Mouse (Mus musculus): ENCODE data around the gene Rusc1.
"Not testable (repeated sequence)": the region's sequence is repeated elsewhere in the genome, so short reads cannot be mapped to it uniquely, and the experiment has no call there.

Gene Rusc1

DNA sequence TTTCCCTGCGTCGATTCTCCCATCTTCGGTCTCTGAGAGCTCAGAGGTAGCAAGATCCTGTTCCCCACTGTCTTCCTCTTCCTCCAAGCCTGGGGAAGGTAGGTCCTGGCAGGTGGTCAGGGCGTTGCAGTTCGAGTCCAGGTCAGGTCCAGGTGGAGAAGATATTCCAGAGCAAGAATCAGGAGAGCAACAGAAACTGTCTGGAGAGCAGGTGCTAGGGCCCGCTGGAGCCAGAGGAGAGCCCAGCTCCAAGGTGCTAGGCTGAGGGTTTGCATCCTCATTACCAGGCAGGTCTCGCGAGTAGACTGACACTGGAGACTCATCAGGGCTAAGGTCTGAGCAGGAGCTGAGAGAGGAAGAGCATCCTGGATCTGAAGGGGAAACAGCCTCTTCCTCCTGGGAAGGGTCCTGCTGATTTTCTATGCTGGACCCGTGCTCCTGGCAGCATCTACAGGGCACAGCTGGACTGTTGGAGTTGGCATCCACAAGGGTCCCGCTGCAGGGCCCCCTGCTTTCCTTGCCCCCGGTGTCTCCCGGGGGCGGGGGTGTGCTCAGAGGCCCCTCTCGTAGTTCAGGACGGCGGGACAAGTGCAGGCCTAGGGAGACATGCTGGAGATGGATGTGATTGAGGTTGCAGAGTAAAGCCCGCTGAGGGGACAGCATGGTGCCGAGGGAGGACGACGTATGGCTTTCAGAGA, 1.2 kb downstream of the Rusc1 start:
- peak; percentile 11 for DNase-seq

DNA sequence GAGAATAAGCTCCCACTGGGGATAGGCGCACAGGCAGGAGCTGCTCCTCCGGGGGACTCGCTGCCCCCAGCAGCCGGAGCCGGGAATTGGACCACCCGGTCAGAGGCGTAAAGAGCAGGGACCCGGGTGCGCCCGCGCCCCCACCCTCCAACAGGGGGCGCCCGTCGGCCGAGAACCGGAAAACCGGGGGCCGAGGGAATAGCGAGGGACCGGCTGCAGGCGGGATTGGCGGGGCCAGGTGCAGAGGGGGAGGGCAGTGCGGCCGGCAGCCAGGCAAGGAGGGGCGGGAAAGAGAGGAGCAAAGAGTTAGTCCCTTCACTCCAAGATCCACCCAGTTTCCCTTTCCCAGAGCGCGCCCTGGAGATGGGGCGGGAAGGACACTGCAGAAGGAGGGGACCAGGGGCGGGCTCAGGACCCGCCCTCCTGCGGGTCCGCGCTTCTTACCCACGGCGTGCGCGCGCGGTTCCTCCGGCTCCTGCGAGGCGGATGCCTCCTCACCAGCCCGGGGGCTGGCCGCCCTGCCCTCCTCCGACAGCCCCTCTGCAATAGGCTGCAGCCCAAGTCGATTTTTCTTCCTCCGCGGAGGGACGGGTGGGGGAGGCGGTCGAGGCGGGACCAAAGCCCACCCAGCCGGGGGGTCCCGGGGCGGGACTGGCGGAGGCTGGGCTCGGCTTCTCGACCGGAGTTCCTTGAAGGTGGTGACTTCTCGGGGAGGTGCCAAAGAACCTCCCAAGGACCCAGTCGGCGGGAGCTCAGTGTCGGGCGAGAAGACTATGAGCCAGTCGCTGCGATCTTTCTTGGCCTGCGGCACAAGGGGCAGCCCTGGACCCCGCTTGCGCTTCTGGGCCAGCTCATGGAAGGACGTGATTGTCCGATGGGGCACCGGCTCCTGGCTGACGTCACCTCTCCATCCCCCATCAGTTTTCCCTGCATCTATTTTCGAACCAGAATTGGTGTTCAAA, 2.1 kb downstream of the Rusc1 start:
- DNase-seq, result peak; percentile 89

- peak; percentile 87 for DNase-seq
These were observed 3.1 kb downstream of the Rusc1 start for GRCm38 (mm10) chr3:89089882-89090591.

DNA sequence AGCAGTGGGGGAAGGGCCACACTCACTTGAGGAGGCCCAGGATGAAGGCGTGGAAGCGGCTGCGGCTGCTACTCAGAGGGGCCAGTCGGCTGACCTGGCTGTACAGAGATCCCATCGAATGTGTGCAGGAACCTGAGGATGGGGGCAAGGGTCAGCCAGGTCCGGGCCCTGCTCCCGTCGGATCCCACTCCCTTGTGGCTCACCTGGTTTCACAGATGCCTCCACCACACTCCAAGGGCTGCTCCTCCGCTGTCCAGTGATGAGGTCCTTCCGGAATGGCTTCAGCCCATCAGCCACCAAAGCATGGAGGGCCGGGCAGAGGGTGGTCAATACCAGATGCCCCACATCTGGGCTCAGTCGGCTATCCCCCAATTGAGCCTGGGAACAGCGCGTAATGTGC, 4.1 kb downstream of the Rusc1 start:
- no peak for DNase-seq

DNA sequence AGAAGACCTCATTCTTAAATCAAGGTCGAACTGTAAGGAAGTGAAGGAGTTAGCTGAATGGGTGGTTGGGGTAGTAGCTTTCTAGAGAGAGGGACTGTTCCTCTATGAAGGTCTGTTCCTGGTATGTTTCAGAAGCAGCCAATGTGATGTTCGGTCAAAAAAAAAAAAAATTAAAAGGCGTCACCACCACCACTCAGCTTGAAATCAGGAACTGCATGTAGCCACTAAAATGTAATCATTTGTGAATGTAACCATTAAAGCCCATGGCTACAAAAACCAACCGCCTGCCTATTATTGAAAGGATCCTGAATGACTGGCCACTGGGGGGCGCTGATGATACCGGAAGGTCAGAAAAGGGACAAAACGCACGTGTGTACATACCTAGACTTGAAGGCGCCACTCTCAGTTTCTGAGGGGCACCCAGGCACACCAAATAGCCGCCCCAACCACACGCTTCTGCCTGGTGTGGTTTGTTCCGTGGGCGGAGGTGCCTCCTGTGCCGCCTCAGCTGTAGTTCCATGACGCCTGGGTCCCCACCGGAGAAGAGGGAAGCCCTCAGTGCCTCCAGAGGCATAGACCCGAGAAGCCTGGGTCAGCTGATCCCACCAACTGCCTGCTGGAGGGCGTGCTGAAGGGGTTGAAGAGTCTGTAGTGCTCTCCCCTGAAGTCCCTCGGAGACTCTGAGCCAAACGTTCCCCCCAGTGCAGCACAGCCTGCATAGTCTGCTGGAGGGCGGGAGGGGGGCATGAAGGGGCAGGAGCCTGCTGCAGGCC, 5.6 kb downstream of the Rusc1 start:
- DNase-seq, result peak; percentile 87

DNA sequence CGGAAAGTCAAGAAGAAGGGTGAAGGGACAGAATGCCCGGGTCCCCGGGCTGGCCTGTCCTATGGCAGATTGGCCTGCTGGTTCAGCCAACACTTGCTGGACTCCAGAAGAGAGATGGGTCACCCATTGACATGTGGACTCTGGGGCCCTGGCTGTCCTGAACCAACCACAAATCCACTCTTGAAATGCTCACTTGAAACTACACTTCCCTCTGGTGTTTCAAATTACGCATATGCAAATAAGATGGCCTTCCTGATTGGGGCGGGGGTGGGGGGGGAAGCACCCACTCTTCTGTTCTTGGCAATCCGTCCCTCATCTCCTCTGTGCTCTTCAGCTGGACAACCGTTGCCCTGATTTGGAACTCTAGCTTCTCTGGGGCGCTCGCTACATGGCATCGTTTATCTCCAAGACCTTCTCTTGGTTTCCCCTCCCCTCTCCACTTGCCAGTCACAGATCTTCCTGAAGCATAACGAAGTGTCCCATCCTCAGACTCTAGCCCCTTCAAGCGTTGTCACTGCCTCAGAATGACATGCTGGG, 8.4 kb downstream of the Rusc1 start:
- DNase-seq, result no peak

DNA sequence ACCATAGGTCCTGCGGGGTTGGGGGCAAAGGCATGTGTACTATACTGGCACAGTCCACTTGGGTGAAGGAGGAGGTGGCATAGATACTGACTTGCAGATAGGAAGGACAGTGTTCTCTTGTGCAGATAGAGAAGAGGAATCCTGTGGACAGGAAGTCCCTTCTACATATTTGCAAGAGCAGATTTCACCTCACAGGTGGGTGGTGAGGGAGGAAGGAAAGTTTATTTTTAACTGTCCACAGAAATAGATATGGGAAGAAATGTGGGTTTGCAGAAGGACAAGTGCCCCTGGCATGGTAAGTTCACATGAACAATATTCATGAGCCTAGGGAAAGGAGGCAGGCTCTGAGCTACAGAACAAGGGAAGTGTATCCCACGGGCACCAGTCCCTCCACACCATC, 9.0 kb downstream of the Rusc1 start:
- no peak for DNase-seq

DNA sequence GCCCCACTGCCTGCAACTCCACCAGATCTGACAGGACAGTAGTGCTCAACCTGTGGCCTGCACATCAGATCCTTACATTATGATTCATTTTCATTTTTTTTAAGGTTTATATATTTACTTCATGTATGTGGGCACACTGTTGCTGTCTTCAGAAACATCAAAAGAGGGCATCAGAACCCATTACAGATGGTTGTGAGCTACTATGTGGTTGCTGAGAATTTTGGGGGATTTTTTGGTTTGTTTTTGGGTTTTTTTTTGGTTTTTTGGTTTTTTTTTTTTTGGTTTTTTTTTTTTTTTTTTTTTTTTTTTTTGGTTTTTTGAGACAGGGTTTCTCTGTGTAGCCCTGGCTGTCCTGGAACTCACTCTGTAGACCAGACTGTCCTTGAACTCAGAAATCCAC, 10.8 kb downstream of the Rusc1 start:
- DNase-seq, result not testable (repeated sequence)

DNA sequence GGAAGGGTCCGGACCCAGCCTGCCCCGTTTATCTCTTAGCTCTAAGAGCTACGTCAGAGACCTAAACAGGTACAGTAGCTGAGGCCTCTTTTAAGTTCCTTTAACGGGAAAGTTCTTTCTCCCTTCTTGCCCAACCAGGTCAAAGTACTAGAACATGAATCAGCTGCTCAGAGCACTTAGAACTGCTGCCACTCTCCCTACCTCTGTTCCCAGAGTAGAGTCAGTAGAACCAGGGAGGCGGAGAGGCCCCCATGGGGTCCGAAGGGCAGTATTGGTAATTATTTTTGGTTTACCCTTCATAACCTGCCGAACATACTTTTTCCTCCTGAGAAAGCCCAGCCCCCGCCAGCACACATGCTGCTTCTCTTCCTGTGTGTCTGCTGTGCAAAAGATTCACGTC, 15.7 kb downstream of the Rusc1 start:
- DNase-seq, result no peak

DNA sequence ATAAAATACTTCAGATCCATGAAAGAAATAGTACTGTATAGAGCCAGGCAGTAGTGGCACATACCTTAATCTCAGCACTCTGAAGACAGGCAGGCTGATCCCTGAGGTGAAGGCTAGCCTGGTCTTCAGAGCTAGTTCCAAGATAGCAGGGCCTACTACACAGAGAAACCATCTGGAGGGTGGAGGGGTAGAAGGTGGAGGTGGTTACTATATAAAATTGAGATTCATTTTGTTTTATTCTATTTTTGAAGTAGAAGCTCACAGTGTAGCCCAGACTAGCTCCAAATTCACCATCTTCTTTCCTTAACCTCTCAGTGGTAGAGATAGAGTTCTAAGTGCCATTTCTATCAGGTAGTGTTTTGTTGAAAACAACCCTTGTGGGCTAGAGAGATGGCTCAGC, 25.8 kb downstream of the Rusc1 start:
- no peak for DNase-seq

DNA sequence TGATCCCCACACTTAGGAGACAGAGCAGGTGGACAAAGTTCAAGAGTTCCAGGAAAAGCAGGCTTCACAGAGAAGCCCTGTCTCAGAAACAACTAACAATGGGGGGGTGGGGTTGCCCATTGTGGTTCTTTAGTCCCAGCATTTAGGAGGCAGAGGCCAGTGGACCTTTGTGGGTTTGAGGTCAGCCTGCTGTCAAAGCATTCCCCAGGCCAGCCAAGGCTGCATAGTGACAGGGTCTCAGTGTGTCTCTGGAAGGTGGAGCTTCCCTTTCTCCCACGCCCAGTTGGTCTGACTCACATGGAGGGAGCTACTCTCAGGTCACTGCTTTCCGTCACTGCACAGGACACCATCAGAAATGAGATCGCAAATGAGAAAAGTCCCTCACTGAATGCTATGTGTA, 31.4 kb downstream of the Rusc1 start:
- peak; percentile 33 for DNase-seq

DNA sequence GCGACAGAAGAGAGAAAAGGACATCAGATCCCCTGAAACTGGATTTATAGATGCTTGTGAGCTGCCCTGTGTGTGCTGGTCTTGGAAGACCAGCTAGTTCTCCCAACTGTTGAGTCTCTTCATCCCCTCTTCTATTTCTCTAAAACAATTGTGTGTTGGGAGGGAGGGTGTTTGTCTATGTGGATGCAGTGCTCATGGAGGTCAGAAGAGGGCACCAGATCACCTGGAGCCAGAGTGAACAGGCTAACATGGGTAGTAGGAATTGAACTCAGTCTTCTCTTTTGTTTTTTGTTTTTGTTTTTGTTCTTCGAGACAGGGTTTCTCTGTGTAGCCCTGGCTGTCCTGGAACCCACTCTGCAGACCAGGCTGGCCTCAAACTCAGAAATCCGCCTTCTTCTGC, 34.3 kb downstream of the Rusc1 start:
- DNase-seq, result peak; percentile 39

GRCm38 (mm10) chr3:89058361-89058760, 34.8 kb downstream of the Rusc1 start:
- no peak for DNase-seq

DNA sequence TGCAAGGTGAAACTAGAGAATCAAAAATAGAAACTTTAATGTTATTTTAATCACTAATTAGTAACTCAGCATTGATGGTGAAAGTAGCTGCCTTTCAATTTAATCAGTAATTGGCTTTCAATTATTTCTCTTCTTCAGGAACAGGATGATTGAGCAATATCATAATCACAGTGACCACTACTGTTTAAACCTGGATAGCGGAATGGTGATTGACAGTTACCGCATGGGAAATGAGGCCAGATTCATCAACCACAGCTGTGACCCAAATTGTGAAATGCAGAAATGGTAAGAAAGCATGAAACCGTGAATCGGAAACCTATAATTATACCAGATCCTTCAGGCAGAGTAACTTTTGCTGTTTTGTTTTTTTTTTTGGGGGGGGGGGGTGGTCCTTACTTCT, 49.8 kb downstream of the Rusc1 start:
- DNase-seq, result no peak

Measured in embryo, embryonic 11 days (tissue).